Mouse (Mus musculus) liver, embryonic 14.5 days (tissue): ENCODE results near the gene Tubg1. TPM values are rescaled to one million over a fixed set of nuclear protein-coding genes. Genes with fewer than 3 reads are reported as not detected.

Source experiments
- ATAC-seq: fragments of 200-750 bp; cut with Nextera tagmentation; 2 replicates; pipeline ENCODE4 v1.8.0; 2017; ENCODE audit warnings: moderate number of reproducible peaks, mild to moderate bottlenecking, moderate library complexity; ENCODE audit not compliant: insufficient read depth
- DNase-seq, 3 experiments: peaks; one replicate each; pipeline ENCODE4 v3.0.0-alpha.2; 2012 to 2013; ENCODE audit warnings: low read depth in 3 of 3, low spot score in 3 of 3
- H3K27ac ChIP-seq: fragments of 300-500 bp; sonication (generic); 2 replicates; pipeline ENCODE4 v1.5.1; 2014; ENCODE audit warnings: moderate library complexity, mild to moderate bottlenecking, control low read depth, inconsistent platforms
- H3K27me3 ChIP-seq: fragments of 300-500 bp; sonication (generic); 2 replicates; pipeline ENCODE4 v1.6.1; 2014; ENCODE audit warnings: mild to moderate bottlenecking, low read length, moderate library complexity; ENCODE audit not compliant: control insufficient read depth, insufficient read depth
- H3K36me3 ChIP-seq: fragments of 300-500 bp; sonication (generic); replicated peaks from 2 replicates; pipeline ENCODE4 v1.6.1; 2014; ENCODE audit warnings: low read depth; ENCODE audit not compliant: control insufficient read depth, insufficient read depth
- H3K4me1 ChIP-seq, 2 experiments: fragments of 200-500 bp in 1 of 2; fragments of 300-500 bp in 1 of 2; sonication (generic) in 1 of 2; replicated peaks; 2 replicates each; pipeline ENCODE4 v1.6.1; 2012 to 2014; ENCODE audit warnings: antibody characterized with exemption in 1 of 2, inconsistent platforms in 1 of 2, low read length in 1 of 2; ENCODE audit not compliant: control insufficient read depth in 2 of 2, insufficient read depth in 2 of 2
- H3K4me2 ChIP-seq: fragments of 300-500 bp; sonication (generic); 2 replicates; pipeline ENCODE4 v1.6.1; 2014; ENCODE audit warnings: low read depth, mild to moderate bottlenecking, control low read depth, moderate library complexity
- H3K4me3 ChIP-seq, 2 experiments: fragments of 200-500 bp in 1 of 2; fragments of 300-500 bp in 1 of 2; sonication (generic) in 1 of 2; 2 replicates each; pipeline ENCODE4 v1.5.1; 2012 to 2014; ENCODE audit warnings: low read depth in 2 of 2, low read length in 2 of 2, mild to moderate bottlenecking in 2 of 2, control low read depth in 1 of 2, inconsistent platforms in 1 of 2, moderate library complexity in 1 of 2; ENCODE audit not compliant: insufficient read depth in 1 of 2
- H3K9ac ChIP-seq: fragments of 300-500 bp; sonication (generic); replicated peaks from 2 replicates; pipeline ENCODE4 v1.6.1; 2014; ENCODE audit warnings: mild to moderate bottlenecking, control low read depth, moderate library complexity
- H3K9me3 ChIP-seq: fragments of 300-500 bp; sonication (generic); 2 replicates; pipeline ENCODE4 v1.6.1; 2016; ENCODE audit warnings: low read length, mixed read lengths; ENCODE audit not compliant: control insufficient read depth
- CTCF ChIP-seq: IDR thresholded peaks from 2 replicates; pipeline ENCODE4 v1.5.1; 2016; ENCODE audit warnings: antibody characterized with exemption, low read depth, control low read depth
- EP300 ChIP-seq: IDR thresholded peaks from 2 replicates; pipeline ENCODE4 v1.6.1; 2016; ENCODE audit warnings: antibody characterized with exemption, low read depth
- WGBS: fragments of 180-500 bp; shearing (Covaris S2); extraction: QIAGEN DNeasy Blood & Tissue Kit; methylation state at CpG from one replicate; pipeline ENCODE4 v1.1.7; 2014; ENCODE audit not compliant: insufficient replicate concordance; 5-methylcytosine and 5-hydroxymethylcytosine counted together
- polyA plus RNA-seq, 2 experiments: library from polyadenylated mRNA; depleted of rRNA in 1 of 2; stranded (reverse) in 1 of 2; unstranded in 1 of 2; fragments of >200 nt; fragmentation: Nextera tagmentation in 1 of 2; extraction: Ambion mirVana in 1 of 2; gene quantifications; 2 replicates each; pipeline versions ENCODE4 v1.2.1 to v1.2.3; 2012 to 2014

Tubg1 gene
- polyA plus RNA-seq, 2 experiments: 13.8 to 32.0 TPM

DNA sequence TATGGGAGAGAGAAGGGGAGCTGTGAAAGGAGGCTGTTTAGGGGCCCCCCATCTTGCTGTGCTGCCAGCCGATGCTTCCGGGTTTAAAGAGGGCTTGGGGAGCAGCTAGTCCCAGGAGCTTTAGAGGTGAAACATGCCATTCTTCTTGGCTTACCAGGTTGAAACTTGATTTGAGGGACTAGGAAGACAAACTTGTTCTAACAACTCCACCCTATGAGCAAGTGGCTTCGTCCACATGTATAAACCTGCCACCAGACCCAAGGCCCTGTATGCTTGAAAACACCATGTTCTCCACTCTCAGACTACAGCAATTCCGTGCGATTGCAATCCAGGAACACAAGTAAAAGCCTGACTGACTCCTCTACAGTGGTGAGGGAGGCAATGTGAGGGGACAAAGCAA lies 16.7 kb upstream of the Tubg1 start:
- no peak for ATAC-seq
- no peak overlapping the region for H3K4me3 ChIP-seq
- no peak for DNase-seq
- no peak overlapping the region for H3K4me2 ChIP-seq
- no peaks in the 10 kb centered on the region for H3K27me3 ChIP-seq
- 89% methylated on average over 5 of the region's 5 CpGs for WGBS
- H3K4me1 ChIP-seq: no peaks in the 10 kb centered on the region
- TF ChIP-seq EP300 (no peak), CTCF (no peak)
- H3K9ac ChIP-seq: no peak overlapping the region
- H3K27ac ChIP-seq: no peak overlapping the region
- no peaks in the 10 kb centered on the region for H3K9me3 ChIP-seq
- H3K36me3 ChIP-seq: peaks cover 50% of the 10 kb centered on the region

DNA sequence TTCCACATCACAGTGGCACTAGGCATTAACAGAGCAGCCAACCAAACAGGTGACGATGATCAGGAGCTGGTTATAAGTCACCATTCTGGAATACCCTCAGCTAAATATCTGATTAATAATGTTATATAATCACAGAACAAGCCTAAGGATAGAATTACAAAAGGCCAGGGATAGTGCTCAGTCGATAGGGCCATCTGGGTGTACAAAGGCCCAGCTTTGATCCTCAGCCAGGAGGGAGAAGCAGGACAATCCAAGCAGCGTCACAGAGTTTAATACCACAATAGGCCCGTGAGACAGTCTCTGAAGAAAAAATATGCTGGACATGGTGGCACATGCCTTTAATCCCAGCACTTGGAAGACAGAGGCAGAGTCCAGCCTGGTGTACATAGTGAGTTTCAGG lies 10.4 kb upstream of the Tubg1 start:
- Histone ChIP-seq H3K4me2 (no peak overlapping the region), H3K27me3 (no peaks in the 10 kb centered on the region), H3K9ac (no peak overlapping the region), H3K36me3 (peaks cover 4% of the 10 kb centered on the region), H3K4me3 (no peak overlapping the region), H3K27ac (no peak overlapping the region), H3K9me3 (no peaks in the 10 kb centered on the region; the same call in 1 of the 2 replicates), H3K4me1 (peaks cover 0 to 3% of the 10 kb centered on the region in 2 experiments; a peak in 1 of 4 replicates)
- TF ChIP-seq CTCF: no peak
- no peak for TF ChIP-seq EP300
- DNase-seq (no peak), ATAC-seq (no peak)
- WGBS: 80% methylated on average over 4 of the region's 4 CpGs

DNA sequence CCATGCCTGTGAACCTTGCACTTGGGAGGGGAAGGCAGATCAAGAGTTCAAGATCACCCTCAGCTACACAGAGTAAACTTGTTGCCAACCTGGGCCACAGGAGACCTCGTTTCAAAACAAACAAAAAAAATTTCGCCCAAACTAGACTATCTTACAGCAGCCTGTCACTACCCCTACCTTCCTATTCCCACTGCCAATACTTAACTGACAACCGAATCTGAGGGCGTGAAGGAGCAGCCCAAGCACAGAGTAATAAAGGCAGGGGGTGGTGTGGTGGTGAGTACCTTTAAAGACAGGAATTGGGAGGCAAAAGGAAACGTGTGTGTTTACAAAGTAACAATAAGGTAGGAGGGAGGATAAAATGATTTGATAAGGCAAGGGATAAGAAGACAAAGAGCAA lies 9.0 kb upstream of the Tubg1 start:
- Histone ChIP-seq H3K27ac (no peak overlapping the region), H3K36me3 (peaks cover 3% of the 10 kb centered on the region), H3K4me1 (peaks cover 0 to 3% of the 10 kb centered on the region in 2 experiments; a peak in 1 of 4 replicates), H3K4me3 (no peak overlapping the region), H3K9ac (no peak overlapping the region), H3K4me2 (no peak overlapping the region), H3K9me3 (no peaks in the 10 kb centered on the region; the same call in 1 of the 2 replicates), H3K27me3 (no peaks in the 10 kb centered on the region)
- ATAC-seq: no peak
- 54% methylated on average over 5 of the region's 5 CpGs for WGBS
- DNase-seq: no peak
- no peak for TF ChIP-seq CTCF

DNA sequence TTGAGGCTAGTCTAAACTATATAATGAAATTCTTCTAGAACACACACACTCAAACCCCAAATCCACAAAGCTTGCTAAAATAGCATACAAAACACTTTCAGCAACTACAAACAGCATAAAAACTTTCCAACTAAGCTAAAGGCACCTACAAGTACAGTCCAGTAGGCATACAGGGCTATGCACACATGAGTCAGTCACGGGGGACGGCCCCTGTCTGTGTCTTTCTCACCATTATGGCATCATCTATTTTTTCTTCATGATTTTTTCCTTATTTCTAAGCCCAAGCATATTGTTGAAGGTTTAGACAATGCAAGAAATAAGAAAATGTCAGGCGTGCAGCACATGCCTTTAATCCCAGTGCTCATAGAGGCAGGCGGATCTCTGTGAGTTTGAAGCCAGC lies 8.6 kb upstream of the Tubg1 start:
- no peak overlapping the region for H3K4me2 ChIP-seq
- ATAC-seq: no peak
- H3K27ac ChIP-seq: no peak overlapping the region
- H3K9ac ChIP-seq: no peak overlapping the region
- H3K27me3 ChIP-seq: no peaks in the 10 kb centered on the region
- TF ChIP-seq EP300: no peak
- no peak for DNase-seq
- 83% methylated on average over 4 of the region's 4 CpGs for WGBS
- H3K4me3 ChIP-seq: no peak overlapping the region
- no peaks in the 10 kb centered on the region; the same call in 1 of the 2 replicates for H3K9me3 ChIP-seq
- no peaks in the 10 kb centered on the region for H3K36me3 ChIP-seq
- peaks cover 0 to 3% of the 10 kb centered on the region in 2 experiments; a peak in 2 of 4 replicates for H3K4me1 ChIP-seq

DNA sequence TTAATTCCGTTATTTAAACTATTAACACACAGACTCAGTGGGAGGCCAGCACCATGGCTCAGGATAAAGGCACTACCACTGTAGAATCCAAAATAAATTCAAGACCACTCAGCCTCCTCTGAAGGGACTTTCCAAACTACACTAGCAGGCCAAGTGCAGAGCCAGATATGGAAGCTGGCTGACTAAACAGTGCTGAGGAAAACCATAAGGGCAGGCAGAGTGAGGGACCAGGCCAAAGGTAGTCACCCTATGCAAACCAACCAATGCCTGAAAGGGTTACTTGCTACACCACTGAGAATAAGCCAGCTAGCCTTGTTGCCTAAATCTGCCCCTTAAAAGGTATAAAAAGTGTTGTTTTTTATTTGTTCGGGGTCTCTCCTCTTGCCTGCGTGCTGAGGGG lies 7.6 kb upstream of the Tubg1 start:
- H3K27ac ChIP-seq: no peak overlapping the region
- no peaks in the 10 kb centered on the region for H3K27me3 ChIP-seq
- ATAC-seq (no peak), DNase-seq (no peak)
- H3K4me1 ChIP-seq: peaks cover 0 to 3% of the 10 kb centered on the region in 2 experiments; a peak in 2 of 4 replicates
- TF ChIP-seq CTCF: no peak
- TF ChIP-seq EP300: no peak
- H3K9ac ChIP-seq: no peak overlapping the region
- H3K9me3 ChIP-seq: no peaks in the 10 kb centered on the region; the same call in 1 of the 2 replicates
- WGBS: 84% methylated on average over 3 of the region's 3 CpGs
- H3K4me3 ChIP-seq: no peak overlapping the region
- no peaks in the 10 kb centered on the region for H3K36me3 ChIP-seq
- H3K4me2 ChIP-seq: no peak overlapping the region

DNA sequence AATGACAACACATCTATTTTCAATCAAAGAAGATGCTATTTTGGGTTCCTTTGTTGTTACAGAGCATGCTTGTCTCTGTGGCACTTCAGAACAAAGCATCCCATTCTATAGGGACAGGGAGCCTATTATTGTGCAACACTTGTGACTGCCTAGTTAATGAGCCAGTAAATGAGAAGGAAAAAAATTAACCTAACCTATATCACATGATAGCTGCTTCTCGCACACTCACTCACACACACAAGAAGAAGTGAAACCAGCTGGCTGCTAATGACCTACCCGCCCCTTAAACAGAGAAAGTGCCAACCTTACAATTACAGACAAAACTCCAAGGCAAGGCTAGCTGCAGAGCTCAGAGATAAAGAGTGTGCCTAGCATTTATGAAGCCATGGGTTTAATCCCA lies 4.2 kb upstream of the Tubg1 start:
- DNase-seq: no peak
- Histone ChIP-seq H3K4me2 (no peak overlapping the region), H3K27ac (no peak overlapping the region), H3K4me1 (peaks cover 7% of the 10 kb centered on the region in 2 experiments), H3K27me3 (no peaks in the 10 kb centered on the region), H3K36me3 (no peaks in the 10 kb centered on the region), H3K9me3 (no peaks in the 10 kb centered on the region; the same call in 1 of the 2 replicates), H3K9ac (no peak overlapping the region), H3K4me3 (no peak overlapping the region)
- WGBS: 74% methylated on average over 2 of the region's 2 CpGs
- no peak for ATAC-seq
- TF ChIP-seq EP300 (no peak), CTCF (no peak)
